ENCODE assay signal across 16 mouse cellular contexts in genomic region chr7:27276021-27276420, GRCm38 (mm10). TPM values are rescaled to one million over a fixed set of nuclear protein-coding genes. Genes with fewer than 3 reads are reported as not detected.
DNase-seq lines count a peak whose midpoint lies in the region; ATAC-seq and TF ChIP-seq lines count a peak whose summit lies in the region.
"Had no signal": no experiment of that assay in that cellular context is flagged by ENCODE, and none has a peak within 500 bp of the region (broad histone marks: within the 10 kb centered on the region; RNA-seq: fewer than 3 reads in every experiment).

No protein-coding gene starts in this region.

- TF ChIP-seq CTCF in liver, embryonic 14.5 days (IDR thresholded peaks at IDR 0.05; ENCODE audit: low read depth): no peak

- no peaks in the 10 kb centered on the region for H3K27me3 ChIP-seq in liver, embryonic 14.5 days (ENCODE audit: control insufficient read depth, insufficient read depth, low read length)
- H3K27me3 ChIP-seq in forebrain, embryonic 13.5 days: no peaks in the 10 kb centered on the region
- H3K27me3 ChIP-seq: CH12.LX; limb, embryonic 15.5 days; midbrain, embryonic 12.5 days had no signal

- WGBS in liver, embryonic 14.5 days (ENCODE audit: insufficient replicate concordance): 34% methylated on average over 7 of the region's 7 CpGs
- WGBS in forebrain, embryonic 13.5 days: 63% methylated on average over 7 of the region's 7 CpGs

- no peak overlapping the region for H3K27ac ChIP-seq in liver, embryonic 14.5 days
- H3K27ac ChIP-seq in forebrain, embryonic 13.5 days: no peak overlapping the region
- H3K27ac ChIP-seq: heart, adult 2 months; hindbrain, embryonic 14.5 days; limb, embryonic 15.5 days; midbrain, embryonic 12.5 days had no signal

- H3K9me3 ChIP-seq in liver, embryonic 14.5 days (ENCODE audit: control insufficient read depth, low read length): no peaks in the 10 kb centered on the region
- no peaks in the 10 kb centered on the region for H3K9me3 ChIP-seq in forebrain, embryonic 13.5 days (replicated peaks)
- H3K9me3 ChIP-seq: limb, embryonic 15.5 days; midbrain, embryonic 12.5 days had no signal

- 0 out of 2 replicates have a peak, but pooled peaks have one; percentile 47 for ATAC-seq in liver, embryonic 14.5 days (ENCODE audit: insufficient read depth)
- ATAC-seq in forebrain, embryonic 13.5 days: no peak

- no peak overlapping the region for H3K4me3 ChIP-seq in liver, embryonic 14.5 days (ENCODE audit: insufficient read depth in 1 of 2, low read depth in 2 of 2, low read length in 2 of 2)
- H3K4me3 ChIP-seq in forebrain, embryonic 13.5 days: no peak overlapping the region
- H3K4me3 ChIP-seq: heart, adult 2 months; limb, embryonic 15.5 days; midbrain, embryonic 12.5 days; myocyte had no signal

- TF ChIP-seq EP300 in liver, embryonic 14.5 days (IDR thresholded peaks at IDR 0.05; ENCODE audit: low read depth): no peak

- no peak overlapping the region for H3K4me2 ChIP-seq in liver, embryonic 14.5 days (ENCODE audit: low read depth)
- no peak overlapping the region for H3K4me2 ChIP-seq in forebrain, embryonic 13.5 days
- H3K4me2 ChIP-seq: hindbrain, embryonic 14.5 days; limb, embryonic 15.5 days; midbrain, embryonic 12.5 days had no signal

- DNase-seq in thymus, postnatal 4 days: peak; percentile 40
- no peak for DNase-seq in thymus, adult 18-20 months
- DNase-seq in c-Kit-positive CD71-positive TER-119-negative erythroid progenitor cells, embryonic 14.5 days (ENCODE audit: low read depth): peak; percentile 55
- DNase-seq in liver, embryonic 14.5 days (ENCODE audit: low read depth in 3 of 3, low spot score in 3 of 3): no peak
- no peak for DNase-seq in layer of hippocampus, postnatal 25 days (ENCODE audit: extremely low spot score in 1 of 2, low spot score in 1 of 2)
- no peak for DNase-seq in retina, embryonic 14.5 days (ENCODE audit: low spot score)
- DNase-seq: adrenal gland, postnatal 10 days; cerebellum, postnatal 10 days; heart, adult 2 months; spleen, adult 18-20 months had no signal

- H3K36me3 ChIP-seq in liver, embryonic 14.5 days (replicated peaks; ENCODE audit: control insufficient read depth, insufficient read depth, low read depth): no peaks in the 10 kb centered on the region
- peaks cover 91% of the 10 kb centered on the region for H3K36me3 ChIP-seq in forebrain, embryonic 13.5 days (ENCODE audit: poor library complexity, severe bottlenecking)

- 0 out of 4 replicates have a peak, but pooled peaks cover 0 to 3% of the 10 kb centered on the region in 2 experiments for H3K4me1 ChIP-seq in liver, embryonic 14.5 days (replicated peaks; ENCODE audit: control insufficient read depth in 2 of 2, insufficient read depth in 2 of 2, low read length in 1 of 2)
- no peaks in the 10 kb centered on the region for H3K4me1 ChIP-seq in forebrain, embryonic 13.5 days

- H3K9ac ChIP-seq in liver, embryonic 14.5 days (replicated peaks): no peak overlapping the region
- H3K9ac ChIP-seq in forebrain, embryonic 13.5 days: no peak overlapping the region
- H3K9ac ChIP-seq: hindbrain, embryonic 14.5 days; limb, embryonic 15.5 days; midbrain, embryonic 12.5 days had no signal

RNA-seq across cellular contexts. Expression of gene Numbl, which starts 17.8 kb away (rescaled TPM):
- 1.9 and 2.1 TPM in 2 replicates for polyA plus RNA-seq in liver, embryonic 14.5 days (2012; rRNA removed)
- polyA plus RNA-seq in liver, embryonic 14.5 days (2014; fragmentation: Nextera tagmentation; extraction: Ambion mirVana): 0.72 and 0.83 TPM in 2 replicates
- total RNA-seq in layer of hippocampus, postnatal 25 days (2021): 100 to 1,000 TPM; 147 to 149 TPM
- 31.1 and 32.3 TPM in 2 replicates for polyA plus RNA-seq in forebrain, embryonic 13.5 days (2015; fragmentation: Nextera tagmentation; extraction: Ambion mirVana)

RNA-seq across cellular contexts. Expression of gene Coq8b, which starts 43.2 kb away (rescaled TPM):
- 9.3 and 12.4 TPM in 2 replicates for polyA plus RNA-seq in liver, embryonic 14.5 days (2012; rRNA removed)
- polyA plus RNA-seq in liver, embryonic 14.5 days (2014; fragmentation: Nextera tagmentation; extraction: Ambion mirVana): 17.7 and 19.8 TPM in 2 replicates
- 10 to 100 TPM; 33.8 to 36.0 TPM for total RNA-seq in layer of hippocampus, postnatal 25 days (2021)
- 22.3 and 25.5 TPM in 2 replicates for polyA plus RNA-seq in forebrain, embryonic 13.5 days (2015; fragmentation: Nextera tagmentation; extraction: Ambion mirVana)

RNA-seq across cellular contexts. Expression of gene Itpkc, which starts 47.6 kb away (rescaled TPM):
- polyA plus RNA-seq in liver, embryonic 14.5 days (2012; rRNA removed): 2.0 and 2.3 TPM in 2 replicates
- polyA plus RNA-seq in liver, embryonic 14.5 days (2014; fragmentation: Nextera tagmentation; extraction: Ambion mirVana): 1.3 and 1.5 TPM in 2 replicates
- 1 to 10 TPM; 7.2 to 8.3 TPM for total RNA-seq in layer of hippocampus, postnatal 25 days (2021)
- 4.6 and 5.4 TPM in 2 replicates for polyA plus RNA-seq in forebrain, embryonic 13.5 days (2015; fragmentation: Nextera tagmentation; extraction: Ambion mirVana)

Comparison
In these comparisons a context has a peak if more than half of its experiments do, and no peak if none do; other contexts are left out.
1. DNase-seq: peak in thymus, postnatal 4 days (single experiment) and c-Kit-positive CD71-positive TER-119-negative erythroid progenitor cells, embryonic 14.5 days (single experiment); none in thymus, adult 18-20 months (0 of 2), liver, embryonic 14.5 days (0 of 3), layer of hippocampus, postnatal 25 days (0 of 2) and retina, embryonic 14.5 days (single experiment).
2. RNA of gene Numbl, which starts 17.8 kb away (polyA plus RNA-seq): 31.1 to 32.3 TPM in forebrain, embryonic 13.5 days; 0.72 to 2.1 TPM in liver, embryonic 14.5 days; every median in the first group is over 10 times any median in the second.